32 mouse cellular contexts compared by ENCODE assay signal in the genomic region with DNA sequence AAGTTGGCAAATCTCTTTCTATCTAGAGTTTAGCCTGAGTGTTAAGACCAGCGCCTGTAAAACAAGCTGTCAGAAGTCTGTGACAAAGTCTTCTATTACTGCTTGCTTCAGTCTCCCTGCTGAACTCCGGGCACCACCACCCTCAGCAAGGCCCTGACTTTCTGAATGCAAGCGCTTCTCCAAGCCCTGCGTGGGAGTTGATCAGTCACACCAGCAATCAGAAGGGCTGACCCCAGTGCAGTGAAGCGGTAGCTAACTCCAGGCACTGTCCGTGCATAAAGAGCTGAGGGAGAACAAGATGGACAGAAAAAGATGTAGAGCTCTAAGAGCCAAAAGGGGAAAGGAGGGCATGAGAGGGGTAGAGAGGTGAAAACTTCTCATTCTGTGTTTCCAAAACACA. TPM values are rescaled to one million over a fixed set of nuclear protein-coding genes. Genes with fewer than 3 reads are reported as not detected.
DNase-seq lines count a peak whose midpoint lies in the region; ATAC-seq lines count a peak whose summit lies in the region.
"Had no signal": no experiment of that assay in that cellular context is flagged by ENCODE, and none has a peak within 500 bp of the region (broad histone marks: within the 10 kb centered on the region; RNA-seq: fewer than 3 reads in every experiment).

No protein-coding gene starts in this region.

- no peak overlapping the region for H3K4me2 ChIP-seq in heart, embryonic 11.5 days
- no peak overlapping the region for H3K4me2 ChIP-seq in kidney, embryonic 16.5 days (replicated peaks; ENCODE audit: low read depth, low read length)
- H3K4me2 ChIP-seq in liver, embryonic 16.5 days (ENCODE audit: low read depth, low read length), result no peak overlapping the region
- H3K4me2 ChIP-seq in liver, embryonic 11.5 days, result no peak overlapping the region
- H3K4me2 ChIP-seq: embryonic facial prominence, embryonic 13.5 days; forebrain, embryonic 12.5 days; hindbrain, embryonic 13.5 days; liver, embryonic 13.5 days; lung, embryonic 15.5 days; midbrain, embryonic 11.5 days; neural tube, embryonic 12.5 days had no signal

- H3K27ac ChIP-seq in heart, embryonic 11.5 days (ENCODE audit: low read depth, low read length), result no peak overlapping the region
- no peak overlapping the region for H3K27ac ChIP-seq in kidney, embryonic 16.5 days (ENCODE audit: low read length)
- H3K27ac ChIP-seq in liver, embryonic 16.5 days (ENCODE audit: low read length), result peak overlapping the region; percentile 33; the same call in 1 of the 2 replicates
- H3K27ac ChIP-seq in liver, embryonic 11.5 days (ENCODE audit: low read depth, low read length), result no peak overlapping the region
- H3K27ac ChIP-seq: embryonic facial prominence, embryonic 13.5 days; forebrain, embryonic 12.5 days; heart, embryonic 10.5 days; hindbrain, embryonic 13.5 days; liver, embryonic 13.5 days; lung, embryonic 15.5 days; neural tube, embryonic 12.5 days had no signal

- H3K36me3 ChIP-seq in heart, embryonic 11.5 days (ENCODE audit: control insufficient read depth, insufficient read depth, low read length), result no peaks in the 10 kb centered on the region
- H3K36me3 ChIP-seq in kidney, embryonic 16.5 days (ENCODE audit: insufficient read depth, low read length), result no peaks in the 10 kb centered on the region
- no peaks in the 10 kb centered on the region for H3K36me3 ChIP-seq in liver, embryonic 16.5 days (ENCODE audit: control insufficient read depth, insufficient read depth)
- no peaks in the 10 kb centered on the region for H3K36me3 ChIP-seq in liver, embryonic 11.5 days (ENCODE audit: control insufficient read depth, insufficient read depth, low read length)
- H3K36me3 ChIP-seq: embryonic facial prominence, embryonic 13.5 days; forebrain, embryonic 12.5 days; heart, embryonic 10.5 days; hindbrain, embryonic 13.5 days; liver, embryonic 13.5 days; lung, embryonic 15.5 days; neural tube, embryonic 12.5 days had no signal

- H3K27me3 ChIP-seq in heart, embryonic 11.5 days (ENCODE audit: control insufficient read depth, insufficient read depth, low read length), result no peaks in the 10 kb centered on the region
- H3K27me3 ChIP-seq in kidney, embryonic 16.5 days (ENCODE audit: insufficient read depth, low read length), result no peaks in the 10 kb centered on the region
- H3K27me3 ChIP-seq in liver, embryonic 16.5 days (ENCODE audit: control insufficient read depth, insufficient read depth, low read depth, low read length), result no peaks in the 10 kb centered on the region
- H3K27me3 ChIP-seq in liver, embryonic 11.5 days (replicated peaks; ENCODE audit: control insufficient read depth, insufficient read depth, low read length), result no peaks in the 10 kb centered on the region
- H3K27me3 ChIP-seq: embryonic facial prominence, embryonic 13.5 days; forebrain, embryonic 12.5 days; hindbrain, embryonic 13.5 days; liver, embryonic 13.5 days; lung, embryonic 15.5 days; neural tube, embryonic 12.5 days had no signal

- H3K9ac ChIP-seq in heart, embryonic 11.5 days (ENCODE audit: low read depth, low read length), result no peak overlapping the region
- no peak overlapping the region for H3K9ac ChIP-seq in kidney, embryonic 16.5 days (replicated peaks; ENCODE audit: low read length)
- no peak overlapping the region for H3K9ac ChIP-seq in liver, embryonic 16.5 days (ENCODE audit: low read depth, low read length)
- no peak overlapping the region for H3K9ac ChIP-seq in liver, embryonic 11.5 days (ENCODE audit: low read depth, low read length)
- H3K9ac ChIP-seq: embryonic facial prominence, embryonic 13.5 days; forebrain, embryonic 12.5 days; hindbrain, embryonic 13.5 days; liver, embryonic 13.5 days; lung, embryonic 15.5 days; neural tube, embryonic 12.5 days had no signal

- no peaks in the 10 kb centered on the region for H3K9me3 ChIP-seq in heart, embryonic 11.5 days (replicated peaks; ENCODE audit: control insufficient read depth, low read length)
- no peaks in the 10 kb centered on the region for H3K9me3 ChIP-seq in kidney, embryonic 16.5 days (ENCODE audit: low read length)
- H3K9me3 ChIP-seq in liver, embryonic 16.5 days (replicated peaks; ENCODE audit: control insufficient read depth, low read length), result no peaks in the 10 kb centered on the region
- H3K9me3 ChIP-seq in liver, embryonic 11.5 days (ENCODE audit: control insufficient read depth, low read length), result no peaks in the 10 kb centered on the region
- H3K9me3 ChIP-seq: embryonic facial prominence, embryonic 13.5 days; forebrain, embryonic 12.5 days; heart, embryonic 10.5 days; hindbrain, embryonic 13.5 days; liver, embryonic 13.5 days; lung, embryonic 15.5 days; neural tube, embryonic 12.5 days had no signal

- H3K4me1 ChIP-seq in heart, embryonic 11.5 days (ENCODE audit: control insufficient read depth, insufficient read depth, low read length), result no peaks in the 10 kb centered on the region
- H3K4me1 ChIP-seq in kidney, embryonic 16.5 days (ENCODE audit: insufficient read depth, low read length), result peaks cover 39% of the 10 kb centered on the region
- H3K4me1 ChIP-seq in liver, embryonic 16.5 days (ENCODE audit: control insufficient read depth, low read depth, low read length), result no peaks in the 10 kb centered on the region; the same call in 1 of the 2 replicates
- H3K4me1 ChIP-seq in liver, embryonic 11.5 days (replicated peaks; ENCODE audit: control insufficient read depth, insufficient read depth, low read length), result peaks cover 6% of the 10 kb centered on the region
- H3K4me1 ChIP-seq: embryonic facial prominence, embryonic 13.5 days had no signal

- peak; percentile 73 for DNase-seq in heart, adult 11 months
- DNase-seq in kidney, adult 18-20 months, result no peak
- DNase-seq in liver, embryonic 11.5 days (ENCODE audit: low spot score), result no peak
- DNase-seq in kidney, postnatal 36 days, result peak; percentile 22 to 37
- DNase-seq in layer of hippocampus, postnatal 14 days (ENCODE audit: low spot score in 2 of 2), result no peak
- DNase-seq: adrenal gland, postnatal 14 days; cerebellum, adult 11 months; cerebellum, adult 9-10 months; gastrocnemius, postnatal 10 days; heart, postnatal 36 days; liver, embryonic 13.5 days; thymus, adult 2 months; thymus, postnatal 36 days had no signal

- no peak overlapping the region for H3K4me3 ChIP-seq in heart, embryonic 11.5 days (ENCODE audit: low read depth, low read length)
- no peak overlapping the region for H3K4me3 ChIP-seq in kidney, embryonic 16.5 days (ENCODE audit: low read length)
- no peak overlapping the region for H3K4me3 ChIP-seq in liver, embryonic 16.5 days (ENCODE audit: low read depth, low read length)
- H3K4me3 ChIP-seq in liver, embryonic 11.5 days (ENCODE audit: low read depth, low read length), result no peak overlapping the region
- H3K4me3 ChIP-seq: embryonic facial prominence, embryonic 13.5 days; erythroblast, embryonic 14.5 days; forebrain, embryonic 12.5 days; heart, embryonic 10.5 days; hindbrain, embryonic 13.5 days; liver, embryonic 13.5 days; lung, embryonic 15.5 days; myocyte; neural tube, embryonic 12.5 days had no signal

- WGBS in heart, embryonic 11.5 days (ENCODE audit: insufficient replicate concordance), result 57% methylated on average over 6 of the region's 6 CpGs
- WGBS in kidney, embryonic 16.5 days, result 30% methylated on average over 6 of the region's 6 CpGs
- WGBS in liver, embryonic 16.5 days (ENCODE audit: insufficient replicate concordance), result 59% methylated on average over 6 of the region's 6 CpGs
- WGBS in liver, embryonic 11.5 days, result 69% methylated on average over 6 of the region's 6 CpGs

- no peak for ATAC-seq in heart, embryonic 11.5 days (replicated peaks; ENCODE audit: insufficient number of reproducible peaks, low FRiP score, low TSS enrichment)
- ATAC-seq in kidney, embryonic 16.5 days (ENCODE audit: low FRiP score, low TSS enrichment), result peak; percentile 60
- ATAC-seq in liver, embryonic 16.5 days (ENCODE audit: low read depth), result no peak
- ATAC-seq in liver, embryonic 11.5 days (replicated peaks; ENCODE audit: low FRiP score), result no peak

RNA-seq across cellular contexts. Expression of gene Ifnk, which starts 24.1 kb away (rescaled TPM):
- polyA plus RNA-seq in heart, embryonic 11.5 days (2014; fragmentation: Nextera tagmentation; extraction: Ambion mirVana), result not detected in 2 replicates
- polyA plus RNA-seq in kidney, embryonic 16.5 days (2015; fragmentation: Nextera tagmentation; extraction: Ambion mirVana), result 0.27 and 0.30 TPM in 2 replicates
- polyA plus RNA-seq in liver, embryonic 16.5 days (2015; fragmentation: Nextera tagmentation; extraction: Ambion mirVana), result 0.14 and 0.27 TPM in 2 replicates
- polyA plus RNA-seq in liver, embryonic 11.5 days (2014; fragmentation: Nextera tagmentation; extraction: Ambion mirVana), result 0.39 TPM in 1 of 2 replicates, not detected in the other
- not detected for total RNA-seq in layer of hippocampus, postnatal 14 days (2021)
- total RNA-seq: adrenal gland, postnatal 14 days; gastrocnemius, postnatal 10 days; heart, postnatal 36 days; left cerebral cortex, postnatal 14 days; megakaryocyte progenitor cell, adult 5-6 weeks; MEL; midbrain, postnatal 0 days had no signal
- polyA plus RNA-seq: erythroblast, embryonic 14.5 days; gonadal fat pad, adult 2 months; hindbrain, embryonic 13.5 days; large intestine, adult 2 months; limb, embryonic 11.5 days; midbrain, postnatal 0 days; myocyte; neural tube, embryonic 12.5 days; thymus, adult 2 months had no signal

RNA-seq across cellular contexts. Expression of gene Mob3b, which starts 29.5 kb away (rescaled TPM):
- 2.7 and 3.4 TPM in 2 replicates for polyA plus RNA-seq in heart, embryonic 11.5 days (2014; fragmentation: Nextera tagmentation; extraction: Ambion mirVana)
- polyA plus RNA-seq in kidney, embryonic 16.5 days (2015; fragmentation: Nextera tagmentation; extraction: Ambion mirVana), result 14.7 and 17.2 TPM in 2 replicates
- 9.6 and 10.2 TPM in 2 replicates for polyA plus RNA-seq in liver, embryonic 16.5 days (2015; fragmentation: Nextera tagmentation; extraction: Ambion mirVana)
- polyA plus RNA-seq in liver, embryonic 11.5 days (2014; fragmentation: Nextera tagmentation; extraction: Ambion mirVana), result 6.7 and 7.6 TPM in 2 replicates
- total RNA-seq in layer of hippocampus, postnatal 14 days (2021), result 1 to 10 TPM; 9.0 to 9.3 TPM
- polyA plus RNA-seq: erythroblast, embryonic 14.5 days had no signal

Comparison
In these comparisons a context has a peak if more than half of its experiments do, and no peak if none do; other contexts are left out.
1. DNase-seq: peak in heart, adult 11 months (single experiment) and kidney, postnatal 36 days (2 of 2); none in kidney, adult 18-20 months (single experiment), liver, embryonic 11.5 days (single experiment) and layer of hippocampus, postnatal 14 days (0 of 2).